Mouse (Mus musculus): ENCODE results near the gene Cox4i1.

The Cox4i1 gene

GRCm38 (mm10) chr8:120667561-120668373, at the start of gene Cox4i1, which contains the start of gene Gm27021:
Gene Cox4i1, plus strand, starts transcription at chr8:120668222.
Gene Gm27021, minus strand, starts transcription at chr8:120668079.
- peak; percentile 84 for DNase-seq (ENCODE audit: low spot score)

DNA sequence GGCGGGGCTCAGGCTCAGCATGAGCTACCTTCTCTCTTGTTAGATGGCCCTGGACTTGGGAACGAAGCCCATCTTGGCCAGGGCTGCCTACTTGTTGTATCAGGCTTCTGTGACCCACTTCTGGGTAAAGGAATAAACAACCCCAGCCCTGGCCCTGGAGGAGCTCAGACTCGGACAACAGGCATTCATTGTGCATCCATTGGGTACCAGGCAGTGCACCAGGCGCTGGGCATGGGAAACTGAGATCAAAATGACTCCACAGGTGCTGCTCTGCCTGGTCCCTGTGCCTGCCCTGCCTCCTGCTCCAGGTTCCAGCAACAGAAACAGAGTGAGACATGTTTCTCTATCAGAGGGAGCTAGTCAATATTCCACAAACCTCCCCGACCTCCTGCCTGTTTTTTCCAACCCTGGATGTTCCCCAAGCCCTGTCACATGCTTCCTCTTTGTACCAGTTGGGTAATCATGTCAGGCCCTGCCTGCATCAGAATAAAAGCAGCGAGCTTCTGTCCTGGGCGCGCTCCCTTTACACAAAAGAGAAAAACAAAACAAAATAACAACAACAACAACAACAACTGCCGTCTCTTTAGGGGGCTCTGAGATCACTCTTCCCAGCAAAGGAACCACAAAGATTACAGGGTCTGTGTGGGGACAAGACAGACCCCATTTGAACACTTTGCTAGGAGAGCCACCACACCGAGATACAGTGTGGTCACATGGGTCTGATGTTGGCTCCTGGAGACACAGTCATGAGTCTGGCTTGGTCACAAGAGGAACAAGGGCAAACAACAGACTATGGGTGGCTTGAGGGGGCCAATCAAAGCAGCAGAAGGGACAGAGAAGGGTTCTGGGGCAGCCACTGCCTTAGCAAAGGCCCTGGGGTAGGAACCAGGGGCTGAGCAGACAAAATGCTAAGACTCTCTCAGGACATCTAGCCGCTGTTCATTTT, 48.5 kb upstream of the Cox4i1 start:
- DNase-seq (ENCODE audit: low spot score), result peak; percentile 95

DNA sequence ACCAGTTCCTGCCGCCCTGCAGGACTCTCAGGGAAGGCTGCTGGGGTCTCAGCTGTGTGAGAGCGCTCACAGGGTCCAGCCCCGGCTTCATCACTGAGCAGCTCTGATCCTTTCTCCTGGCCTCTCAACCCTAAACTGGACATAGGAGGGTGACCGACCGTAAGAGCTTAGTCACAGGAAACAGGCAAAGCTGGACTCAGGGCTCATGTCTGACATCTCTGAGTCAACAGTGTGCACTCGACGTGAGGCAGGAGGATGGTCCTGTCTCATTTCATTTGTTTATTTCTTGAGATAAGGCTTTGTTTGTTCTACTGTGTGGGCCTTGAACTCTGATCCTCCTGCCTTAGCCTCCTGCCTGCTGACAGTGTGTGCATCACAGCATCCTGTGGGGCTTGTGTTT, 47.6 kb upstream of the Cox4i1 start:
- DNase-seq (ENCODE audit: low spot score), result no peak

DNA sequence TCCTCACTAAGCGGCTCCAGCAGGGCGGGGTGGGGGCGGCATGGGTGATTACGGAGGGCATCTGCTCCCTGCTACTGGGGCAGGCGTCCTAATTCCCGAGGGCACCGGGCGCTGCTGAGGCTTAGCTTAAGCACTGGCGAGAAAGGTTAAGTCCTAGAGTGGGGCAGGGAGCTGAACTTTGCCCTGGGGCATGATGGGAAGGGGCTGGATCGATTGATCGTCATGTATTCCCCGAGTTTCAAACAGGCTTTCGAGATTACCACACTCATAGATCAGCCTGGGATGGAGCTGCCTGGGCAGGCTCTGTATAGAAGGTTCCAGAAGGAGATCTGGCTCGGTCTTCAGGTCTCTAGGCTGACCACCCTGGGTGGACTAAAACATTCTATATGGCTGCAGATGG, 45.9 kb upstream of the Cox4i1 start:
- no peak for DNase-seq (ENCODE audit: low spot score)

- DNase-seq (ENCODE audit: low spot score), result no peak
Measured at GRCm38 (mm10) chr8:120623608-120624007, 44.4 kb upstream of the Cox4i1 start.

- DNase-seq (ENCODE audit: low spot score), result no peak
Measured at GRCm38 (mm10) chr8:120626461-120626860, 41.6 kb upstream of the Cox4i1 start.

DNA sequence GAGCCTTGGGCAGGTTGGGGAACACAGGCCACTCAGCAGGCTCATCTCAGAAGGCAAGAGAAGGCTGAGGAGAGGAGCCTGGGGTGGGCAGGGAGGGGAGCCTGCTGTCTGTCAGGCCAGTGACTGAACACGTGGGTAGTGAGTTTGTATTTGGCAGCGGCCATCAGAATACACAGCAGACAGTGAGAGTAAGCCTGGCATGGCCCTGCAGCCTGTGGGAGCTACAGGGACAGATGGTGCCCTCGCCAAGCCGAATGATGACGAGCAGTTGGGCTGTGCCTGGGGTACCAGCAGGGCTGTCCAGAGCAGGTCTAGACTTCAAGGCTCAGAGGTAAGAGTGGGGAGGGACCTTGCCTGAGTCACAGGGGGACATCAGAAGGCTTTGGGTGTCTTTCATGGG, 40.7 kb upstream of the Cox4i1 start:
- DNase-seq (ENCODE audit: low spot score), result no peak

- DNase-seq (ENCODE audit: low spot score), result no peak
Measured at GRCm38 (mm10) chr8:120630031-120630430, 38.0 kb upstream of the Cox4i1 start.

DNA sequence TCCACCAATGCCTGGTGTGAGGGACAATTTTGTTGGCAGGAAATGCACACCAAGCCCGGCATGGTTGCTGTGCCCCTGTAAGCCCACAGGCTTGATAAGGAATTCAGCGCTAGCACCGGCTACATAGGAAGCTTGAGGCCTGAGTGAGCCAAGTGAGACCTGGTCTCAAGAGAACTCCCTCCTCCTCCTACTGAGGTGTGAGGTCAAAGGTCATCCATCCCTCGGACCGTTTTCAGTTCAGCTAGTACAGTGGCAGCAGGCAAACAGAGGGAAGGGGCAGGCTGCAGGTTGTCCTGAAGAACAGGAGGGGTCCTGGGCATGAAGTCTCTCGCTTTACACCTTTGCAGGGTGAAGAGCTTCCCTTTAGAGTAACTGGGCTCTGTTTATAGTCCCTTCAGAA, 37.2 kb upstream of the Cox4i1 start:
- DNase-seq (ENCODE audit: low spot score), result no peak

DNA sequence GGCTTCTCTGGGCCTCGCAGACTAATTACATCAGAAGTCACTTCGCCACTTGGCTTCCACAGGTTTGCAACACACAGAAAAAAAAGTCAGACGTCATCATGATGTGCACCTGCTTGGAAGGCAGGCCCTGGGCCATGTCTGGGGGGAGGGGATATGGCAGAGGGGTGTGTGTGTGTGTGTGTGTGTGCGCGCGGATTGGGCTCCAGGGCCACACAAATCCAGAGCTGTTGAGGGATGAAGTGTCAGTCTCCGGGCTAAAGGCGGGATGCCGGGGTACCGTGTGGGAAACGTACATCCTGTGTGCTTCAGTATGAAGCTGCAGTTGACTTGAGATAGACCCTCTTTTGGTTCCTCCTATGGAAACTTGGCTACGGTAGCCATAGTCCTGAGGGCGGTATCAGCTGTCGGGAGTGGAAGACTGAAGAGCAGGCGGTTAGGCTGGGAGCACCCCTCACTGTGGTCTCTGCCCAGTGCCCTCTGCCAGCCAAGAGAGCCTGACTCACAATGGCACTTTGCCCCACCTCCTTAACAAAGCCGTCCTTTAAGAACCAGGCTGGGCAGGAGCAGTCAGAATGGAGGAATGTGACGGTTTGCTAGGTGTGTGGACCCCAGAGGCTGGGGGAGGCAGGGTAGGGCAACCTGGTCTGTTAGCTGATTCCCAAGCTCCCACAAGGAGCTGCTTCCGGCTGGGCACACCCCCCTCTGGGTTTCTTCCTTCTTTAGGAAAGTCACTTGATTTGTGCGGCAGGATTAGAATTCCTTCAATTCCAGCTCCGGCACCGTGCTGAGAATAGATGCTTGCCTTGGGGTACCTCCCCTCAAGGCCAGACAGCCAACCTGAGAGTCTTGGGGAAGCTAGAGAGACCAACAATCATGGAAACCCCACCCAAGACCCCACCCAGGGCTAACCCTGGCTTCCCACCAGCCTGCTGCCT, 36.3 kb upstream of the Cox4i1 start:
- peak; percentile 38 for DNase-seq (ENCODE audit: low spot score)

GRCm38 (mm10) chr8:120632969-120633664, 34.9 kb upstream of the Cox4i1 start:
- no peak for DNase-seq (ENCODE audit: low spot score)

DNA sequence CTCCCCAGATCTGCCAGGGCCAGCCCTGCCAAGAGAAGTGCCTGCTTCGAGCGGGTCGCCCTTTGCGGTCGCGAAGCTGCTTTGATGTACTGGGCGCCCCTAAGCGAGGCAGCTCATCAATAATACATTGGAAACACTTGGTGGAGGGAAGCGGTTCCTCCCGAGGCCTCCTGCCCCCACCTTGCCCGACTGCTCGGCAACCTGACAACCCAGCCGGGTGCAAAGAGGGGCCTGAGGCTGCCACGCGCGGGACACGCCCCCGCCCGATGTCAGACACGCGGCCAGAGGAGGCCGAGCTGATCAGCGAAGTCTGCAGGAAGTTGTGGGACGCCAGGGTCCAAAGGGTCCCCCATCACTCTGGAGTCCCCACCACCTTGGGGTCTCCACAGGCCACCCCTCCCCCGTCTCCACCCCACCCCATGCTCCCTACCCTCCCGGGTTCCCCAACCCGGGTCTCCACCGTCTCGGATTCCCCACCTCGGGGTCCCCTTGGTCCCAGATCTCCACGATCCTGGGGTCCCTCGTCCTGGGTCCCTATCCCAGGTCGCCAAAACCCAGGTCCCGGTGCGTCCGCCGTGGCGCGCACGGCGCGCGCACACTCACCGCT, 34.3 kb upstream of the Cox4i1 start:
- DNase-seq (ENCODE audit: low spot score), result no peak

- peak; percentile 68 for DNase-seq (ENCODE audit: low spot score)
Measured at GRCm38 (mm10) chr8:120634329-120634839, 33.6 kb upstream of the Cox4i1 start.

- no peak for DNase-seq (ENCODE audit: low spot score)
Measured at GRCm38 (mm10) chr8:120641245-120641644, 26.8 kb upstream of the Cox4i1 start.

DNA sequence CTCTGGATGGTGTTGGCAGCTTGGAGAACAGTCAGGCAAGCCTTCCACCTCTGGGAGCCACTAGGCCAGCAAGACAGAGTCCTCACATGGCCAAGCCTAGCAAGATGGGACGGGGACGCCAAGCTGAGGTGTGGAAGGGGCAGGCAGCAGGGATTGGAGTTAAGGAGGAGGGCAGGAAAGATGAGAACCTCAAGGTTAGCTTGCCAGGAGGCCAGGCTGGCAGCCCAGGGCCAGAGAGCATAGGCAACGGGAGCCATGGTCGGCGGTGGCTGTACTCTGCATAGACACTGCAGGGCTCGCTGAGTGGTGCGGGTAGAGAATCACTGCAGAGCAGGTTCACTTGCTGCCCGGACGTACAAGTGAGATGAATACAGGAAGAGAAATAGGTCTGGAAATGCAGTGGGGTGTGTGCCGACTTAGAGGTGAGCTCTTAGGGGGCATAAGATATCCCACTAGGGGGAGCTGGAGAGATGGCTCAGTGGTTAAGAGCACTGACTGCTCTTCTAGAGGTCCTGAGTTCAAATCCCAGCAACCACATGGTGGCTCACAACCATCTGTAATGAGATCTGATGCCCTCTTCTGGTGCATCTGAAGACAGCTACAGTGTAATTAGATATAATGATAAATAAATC, 25.9 kb upstream of the Cox4i1 start:
- DNase-seq (ENCODE audit: low spot score), result no peak

DNA sequence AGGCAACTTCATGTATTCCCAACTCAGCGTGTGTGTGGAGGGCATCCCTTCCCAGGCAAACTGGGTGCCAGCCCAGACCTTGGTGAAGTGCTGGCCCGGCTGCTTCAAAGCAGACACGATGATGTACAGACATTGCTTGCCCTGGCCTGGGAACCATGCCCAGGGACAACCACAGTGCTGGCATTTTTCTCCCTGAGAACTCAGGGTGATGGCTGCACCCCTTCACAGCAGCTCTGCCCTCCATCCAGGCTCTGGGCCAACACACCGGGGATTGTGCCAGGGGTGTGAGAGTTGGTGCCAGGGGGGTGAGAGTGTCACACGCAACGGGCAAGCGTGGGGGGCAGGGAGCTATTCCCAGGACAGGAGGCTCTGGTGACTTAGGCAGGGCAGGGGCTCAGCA, 23.4 kb upstream of the Cox4i1 start:
- peak; percentile 88 for DNase-seq (ENCODE audit: low spot score)

- no peak for DNase-seq (ENCODE audit: low spot score)
Measured at GRCm38 (mm10) chr8:120647532-120647931, 20.5 kb upstream of the Cox4i1 start, which contains the start of gene 1190005I06Rik. Gene 1190005I06Rik, minus strand, starts transcription at chr8:120647632.

- DNase-seq (ENCODE audit: low spot score), result no peak
Measured at GRCm38 (mm10) chr8:120656322-120657052, 11.5 kb upstream of the Cox4i1 start.

DNA sequence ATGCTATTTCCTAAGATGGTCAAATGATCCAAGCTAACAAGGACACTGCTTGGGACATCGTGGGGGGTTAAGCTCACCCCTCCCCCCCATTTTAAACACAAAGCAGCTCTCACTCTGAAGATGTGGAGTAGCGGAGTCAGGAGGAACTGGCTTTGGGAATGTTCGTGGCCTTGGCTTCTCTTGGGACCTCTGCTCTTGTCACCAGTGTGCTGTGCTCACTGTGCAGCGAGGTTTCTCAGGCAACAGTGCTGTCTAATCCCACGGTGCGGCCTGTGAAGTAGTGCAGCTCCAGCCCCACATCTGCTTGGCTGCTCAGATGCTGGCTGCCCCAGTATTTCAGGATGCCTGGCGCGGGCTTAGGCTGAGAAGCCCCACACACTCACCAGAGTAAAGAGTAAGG, 10.6 kb upstream of the Cox4i1 start:
- no peak for DNase-seq (ENCODE audit: low spot score)

Measured in adipocyte (in vitro differentiated cells).